Mouse (Mus musculus): ENCODE measurements around the gene Adk. TPM values are rescaled to one million over a fixed set of nuclear protein-coding genes. Genes with fewer than 3 reads are reported as not detected.

Adk gene
- polyA plus RNA-seq, 1 experiment: 66.2 TPM

GRCm38 (mm10) chr14:21051380-21052111 is 828 bp upstream of the Adk start:
- peak overlapping the region; percentile 54; the same call in 1 of the 2 replicates for H3K27ac ChIP-seq (ENCODE audit: insufficient read depth, low read length)
- 6% methylated on average over 28 of the region's 28 CpGs for WGBS
- peak overlapping the region; percentile 69 for H3K4me3 ChIP-seq (replicated peaks; ENCODE audit: insufficient read depth, low read depth, low read length)
- TF ChIP-seq POLR2A (IDR thresholded peaks at IDR 0.05; ENCODE audit: borderline replicate concordance, insufficient read depth, low read length) (no peak), CTCF (IDR thresholded peaks at IDR 0.05; ENCODE audit: borderline replicate concordance, insufficient read depth, low read depth, low read length) (no peak)
- no peak for DNase-seq
- H3K27me3 ChIP-seq (ENCODE audit: control insufficient read depth, insufficient read depth, low read length): no peaks in the 10 kb centered on the region
- H3K4me1 ChIP-seq (ENCODE audit: control insufficient read depth, insufficient read depth, low read length): no peaks in the 10 kb centered on the region

DNA sequence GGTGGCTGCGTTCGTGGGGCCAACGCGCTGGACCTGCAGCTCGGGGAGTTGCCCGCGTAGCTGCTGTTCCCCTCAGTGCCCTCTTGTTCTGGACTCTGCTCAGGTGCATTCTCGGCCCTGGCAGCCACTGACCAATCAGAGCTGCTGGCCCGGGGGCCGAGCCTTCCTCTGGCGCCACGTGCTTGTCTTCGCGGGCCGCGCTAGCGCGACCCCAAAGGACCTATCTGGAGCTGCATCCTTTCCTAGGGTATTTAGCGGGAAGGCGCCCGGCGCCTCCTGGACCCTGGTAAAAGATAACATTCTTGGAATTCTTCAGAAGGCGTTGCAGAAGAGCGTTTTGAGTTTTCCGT is 382 bp downstream of the Adk start:
- no peaks in the 10 kb centered on the region for H3K27me3 ChIP-seq (ENCODE audit: control insufficient read depth, insufficient read depth, low read length)
- no peaks in the 10 kb centered on the region for H3K4me1 ChIP-seq (ENCODE audit: control insufficient read depth, insufficient read depth, low read length)
- no peak overlapping the region for H3K27ac ChIP-seq (ENCODE audit: insufficient read depth, low read length)
- no peak for TF ChIP-seq POLR2A (IDR thresholded peaks at IDR 0.05; ENCODE audit: borderline replicate concordance, insufficient read depth, low read length)
- TF ChIP-seq CTCF (IDR thresholded peaks at IDR 0.05; ENCODE audit: borderline replicate concordance, insufficient read depth, low read depth, low read length): no peak
- 0% methylated on average over 25 of the region's 25 CpGs for WGBS
- peak in 1 of 2 experiments; percentile 79 for DNase-seq
- peak overlapping the region; percentile 69 for H3K4me3 ChIP-seq (replicated peaks; ENCODE audit: insufficient read depth, low read depth, low read length)

- no peak overlapping the region for H3K27ac ChIP-seq (ENCODE audit: insufficient read depth, low read length)
- TF ChIP-seq POLR2A (IDR thresholded peaks at IDR 0.05; ENCODE audit: borderline replicate concordance, insufficient read depth, low read length) (no peak), CTCF (IDR thresholded peaks at IDR 0.05; ENCODE audit: borderline replicate concordance, insufficient read depth, low read depth, low read length) (no peak)
- H3K4me1 ChIP-seq (ENCODE audit: control insufficient read depth, insufficient read depth, low read length): no peaks in the 10 kb centered on the region
- 11% methylated on average over 8 of the region's 8 CpGs for WGBS
- peak overlapping the region; percentile 69 for H3K4me3 ChIP-seq (replicated peaks; ENCODE audit: insufficient read depth, low read depth, low read length)
- no peak for DNase-seq
- no peaks in the 10 kb centered on the region for H3K27me3 ChIP-seq (ENCODE audit: control insufficient read depth, insufficient read depth, low read length)
Observed at GRCm38 (mm10) chr14:21053151-21053550, 777 bp downstream of the Adk start.

DNA sequence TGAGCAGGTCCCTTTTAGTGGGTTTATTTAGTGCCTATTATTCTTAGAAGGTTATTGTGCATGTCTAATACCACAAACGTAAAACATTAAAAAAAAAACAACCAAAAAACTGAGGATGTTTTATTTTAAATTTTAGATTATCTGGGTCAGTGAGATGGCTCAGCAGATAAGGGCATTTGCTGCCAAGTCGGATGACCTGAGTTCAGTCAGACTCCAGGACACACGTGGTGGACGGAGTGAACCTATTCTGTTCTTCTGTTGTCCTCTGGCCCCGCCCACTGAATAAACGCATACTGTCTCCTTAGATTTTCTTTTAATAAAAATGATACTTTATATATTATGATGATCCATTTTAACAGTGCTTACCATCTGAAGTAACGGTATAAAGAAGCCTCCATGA is 1.2 kb downstream of the Adk start:
- Histone ChIP-seq H3K4me1 (ENCODE audit: control insufficient read depth, insufficient read depth, low read length) (no peaks in the 10 kb centered on the region), H3K27ac (ENCODE audit: insufficient read depth, low read length) (no peak overlapping the region), H3K4me3 (replicated peaks; ENCODE audit: insufficient read depth, low read depth, low read length) (no peak overlapping the region), H3K27me3 (ENCODE audit: control insufficient read depth, insufficient read depth, low read length) (no peaks in the 10 kb centered on the region)
- DNase-seq: peak in 1 of 2 experiments; percentile 24
- 63% methylated on average over 7 of the region's 7 CpGs for WGBS
- TF ChIP-seq CTCF (IDR thresholded peaks at IDR 0.05; ENCODE audit: borderline replicate concordance, insufficient read depth, low read depth, low read length) (no peak), POLR2A (IDR thresholded peaks at IDR 0.05; ENCODE audit: borderline replicate concordance, insufficient read depth, low read length) (no peak)

- TF ChIP-seq CTCF (IDR thresholded peaks at IDR 0.05; ENCODE audit: borderline replicate concordance, insufficient read depth, low read depth, low read length) (no peak), POLR2A (IDR thresholded peaks at IDR 0.05; ENCODE audit: borderline replicate concordance, insufficient read depth, low read length) (no peak)
- no peaks in the 10 kb centered on the region for H3K27me3 ChIP-seq (ENCODE audit: control insufficient read depth, insufficient read depth, low read length)
- DNase-seq: no peak
- no peak overlapping the region for H3K4me3 ChIP-seq (replicated peaks; ENCODE audit: insufficient read depth, low read depth, low read length)
- 81% methylated on average over 2 of the region's 2 CpGs for WGBS
- no peaks in the 10 kb centered on the region for H3K4me1 ChIP-seq (ENCODE audit: control insufficient read depth, insufficient read depth, low read length)
- H3K27ac ChIP-seq (ENCODE audit: insufficient read depth, low read length): no peak overlapping the region
Observed at GRCm38 (mm10) chr14:21058972-21059371, 6.6 kb downstream of the Adk start.

GRCm38 (mm10) chr14:21062766-21063513 is 10.6 kb downstream of the Adk start:
- Histone ChIP-seq H3K27me3 (ENCODE audit: control insufficient read depth, insufficient read depth, low read length) (no peaks in the 10 kb centered on the region), H3K4me1 (ENCODE audit: control insufficient read depth, insufficient read depth, low read length) (no peaks in the 10 kb centered on the region), H3K4me3 (replicated peaks; ENCODE audit: insufficient read depth, low read depth, low read length) (no peak overlapping the region), H3K27ac (ENCODE audit: insufficient read depth, low read length) (no peak overlapping the region)
- DNase-seq: no peak
- TF ChIP-seq CTCF (IDR thresholded peaks at IDR 0.05; ENCODE audit: borderline replicate concordance, insufficient read depth, low read depth, low read length): no peak
- 85% methylated on average over 5 of the region's 5 CpGs for WGBS

DNA sequence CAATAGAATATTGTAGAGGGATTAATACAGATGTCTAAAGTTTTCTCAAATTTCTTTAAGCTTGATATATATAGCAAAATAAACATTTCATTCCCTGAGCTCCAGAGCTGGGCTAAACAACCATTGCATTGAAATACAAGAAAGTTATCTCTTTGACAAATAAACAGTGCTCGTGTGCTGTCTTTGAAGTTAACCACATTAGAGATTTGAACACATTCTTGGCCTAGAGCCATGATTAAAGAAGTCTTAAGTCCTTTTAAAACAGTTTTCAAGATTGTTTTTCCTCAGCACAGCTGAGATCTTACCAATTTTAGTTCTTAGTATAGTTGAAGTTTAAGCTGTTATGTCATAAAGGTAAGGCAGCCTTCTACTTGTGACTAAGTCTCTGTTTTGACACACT is 11.9 kb downstream of the Adk start:
- no peak for TF ChIP-seq CTCF (IDR thresholded peaks at IDR 0.05; ENCODE audit: borderline replicate concordance, insufficient read depth, low read depth, low read length)
- no peak for TF ChIP-seq POLR2A (IDR thresholded peaks at IDR 0.05; ENCODE audit: borderline replicate concordance, insufficient read depth, low read length)
- no peak for DNase-seq
- WGBS: 69% methylated on average over 1 of the region's 1 CpGs
- no peaks in the 10 kb centered on the region for H3K27me3 ChIP-seq (ENCODE audit: control insufficient read depth, insufficient read depth, low read length)
- no peak overlapping the region for H3K27ac ChIP-seq (ENCODE audit: insufficient read depth, low read length)
- H3K4me1 ChIP-seq (ENCODE audit: control insufficient read depth, insufficient read depth, low read length): no peaks in the 10 kb centered on the region
- no peak overlapping the region for H3K4me3 ChIP-seq (replicated peaks; ENCODE audit: insufficient read depth, low read depth, low read length)
